ENCODE assay signal across 34 mouse cellular contexts in genomic region chr5:7102387-7102786, GRCm38 (mm10).
A peak's percentile ranks its signal among the peaks of the same experiment; 100 is the strongest.
DNase-seq lines count a peak whose midpoint lies in the region; ATAC-seq and TF ChIP-seq lines count a peak whose summit lies in the region.
"Had no signal": no experiment of that assay in that cellular context is flagged by ENCODE, and none has a peak within 500 bp of the region (broad histone marks: within the 10 kb centered on the region; RNA-seq: fewer than 3 reads in every experiment).

No protein-coding gene starts in this region.

- H3K4me3 ChIP-seq in embryonic facial prominence, embryonic 11.5 days (ENCODE audit: low read depth, low read length) = no peak overlapping the region
- no peak overlapping the region for H3K4me3 ChIP-seq in embryonic facial prominence, embryonic 10.5 days
- H3K4me3 ChIP-seq: embryonic facial prominence, embryonic 15.5 days; forebrain, embryonic 13.5 days; gastrocnemius, adult 2 months; heart, embryonic 12.5 days; hindbrain, embryonic 13.5 days; liver, embryonic 13.5 days; megakaryocyte, embryonic 14.5 days; midbrain, embryonic 13.5 days; neural tube, embryonic 15.5 days; stomach, embryonic 15.5 days had no signal

- H3K4me1 ChIP-seq in embryonic facial prominence, embryonic 11.5 days (ENCODE audit: control insufficient read depth, insufficient read depth, low read length) = no peaks in the 10 kb centered on the region
- no peaks in the 10 kb centered on the region for H3K4me1 ChIP-seq in embryonic facial prominence, embryonic 10.5 days
- H3K4me1 ChIP-seq: embryonic facial prominence, embryonic 15.5 days; forebrain, embryonic 13.5 days; heart, embryonic 12.5 days; hindbrain, embryonic 13.5 days; liver, embryonic 13.5 days; megakaryocyte, embryonic 14.5 days; midbrain, embryonic 13.5 days; neural tube, embryonic 15.5 days; stomach, embryonic 15.5 days had no signal

- H3K4me2 ChIP-seq in embryonic facial prominence, embryonic 11.5 days (ENCODE audit: low read depth, low read length) = no peak overlapping the region
- H3K4me2 ChIP-seq: embryonic facial prominence, embryonic 15.5 days; forebrain, embryonic 13.5 days; heart, embryonic 12.5 days; hindbrain, embryonic 13.5 days; liver, embryonic 13.5 days; midbrain, embryonic 13.5 days; neural tube, embryonic 15.5 days; stomach, embryonic 15.5 days had no signal

- ATAC-seq in embryonic facial prominence, embryonic 11.5 days (replicated peaks; ENCODE audit: insufficient number of reproducible peaks, low FRiP score, low TSS enrichment, low read depth) = no peak
- ATAC-seq: forebrain, embryonic 13.5 days; intestine, embryonic 16.5 days; lung, postnatal 0 days; midbrain, embryonic 13.5 days had no signal

- DNase-seq in embryonic facial prominence, embryonic 11.5 days (ENCODE audit: low spot score) = peak; percentile 74
- DNase-seq in embryonic facial prominence, embryonic 10.5 days (ENCODE audit: low spot score) = no peak
- DNase-seq in left cerebral cortex, adult 11 months (ENCODE audit: low spot score) = peak; percentile 4
- DNase-seq in left cerebral cortex, postnatal 4 days = no peak
- DNase-seq in brain, embryonic 14.5 days (ENCODE audit: low read depth) = peak; percentile 46
- DNase-seq in telencephalon, adult 2 months (ENCODE audit: low read depth, low spot score) = peak; percentile 44
- no peak for DNase-seq in urinary bladder, postnatal 25 days (ENCODE audit: low spot score)
- DNase-seq: adrenal gland, adult 8-10 months; cerebellum, adult 11 months; cerebellum, postnatal 10 days; gastrocnemius, adult 2 months; gastrocnemius, postnatal 36 days; heart, adult 18-20 months; heart, postnatal 4 days; kidney, adult 8-10 months; kidney, postnatal 4 days; liver, embryonic 13.5 days; lung, adult 18-20 months; lung, postnatal 4 days; retina, postnatal 1 day; right cerebral cortex, postnatal 14 days; thymus, postnatal 14 days had no signal

- intact Hi-C loops in left cerebral cortex, postnatal 4 days (cut with DNase I) = no loop called here

- no peak for TF ChIP-seq POLR2A in brain, embryonic 14.5 days (IDR thresholded peaks at IDR 0.05; ENCODE audit: borderline replicate concordance, extremely low read depth, insufficient read depth, insufficient read length, poor library complexity, severe bottlenecking)

- H3K9ac ChIP-seq in embryonic facial prominence, embryonic 11.5 days (replicated peaks; ENCODE audit: low read length) = no peak overlapping the region
- H3K9ac ChIP-seq: embryonic facial prominence, embryonic 15.5 days; forebrain, embryonic 13.5 days; heart, embryonic 12.5 days; hindbrain, embryonic 13.5 days; liver, embryonic 13.5 days; midbrain, embryonic 13.5 days; neural tube, embryonic 15.5 days; stomach, embryonic 15.5 days had no signal

- no peak overlapping the region for H3K27ac ChIP-seq in embryonic facial prominence, embryonic 11.5 days (replicated peaks; ENCODE audit: low read depth, low read length)
- H3K27ac ChIP-seq in embryonic facial prominence, embryonic 10.5 days (replicated peaks) = no peak overlapping the region
- H3K27ac ChIP-seq: embryonic facial prominence, embryonic 15.5 days; forebrain, embryonic 13.5 days; gastrocnemius, adult 2 months; hindbrain, embryonic 13.5 days; kidney, postnatal 0 days; liver, embryonic 13.5 days; midbrain, embryonic 13.5 days; neural tube, embryonic 15.5 days; stomach, embryonic 15.5 days had no signal

- TF ChIP-seq CTCF in brain, embryonic 14.5 days (IDR thresholded peaks at IDR 0.05; ENCODE audit: borderline replicate concordance, extremely low read depth, insufficient read depth, insufficient read length) = no peak

- H3K9me3 ChIP-seq in embryonic facial prominence, embryonic 11.5 days (replicated peaks; ENCODE audit: control insufficient read depth, low read length) = no peaks in the 10 kb centered on the region
- no peaks in the 10 kb centered on the region for H3K9me3 ChIP-seq in embryonic facial prominence, embryonic 10.5 days
- H3K9me3 ChIP-seq: embryonic facial prominence, embryonic 15.5 days; forebrain, embryonic 13.5 days; G1E; heart, embryonic 12.5 days; hindbrain, embryonic 13.5 days; liver, embryonic 13.5 days; megakaryocyte, embryonic 14.5 days; midbrain, embryonic 13.5 days; neural tube, embryonic 15.5 days; stomach, embryonic 15.5 days had no signal

- WGBS in embryonic facial prominence, embryonic 11.5 days = 24% methylated on average over 2 of the region's 2 CpGs
- WGBS in embryonic facial prominence, embryonic 10.5 days = 47% methylated on average over 2 of the region's 2 CpGs

- no peaks in the 10 kb centered on the region for H3K27me3 ChIP-seq in embryonic facial prominence, embryonic 11.5 days (ENCODE audit: control insufficient read depth, insufficient read depth, low read length)
- H3K27me3 ChIP-seq in embryonic facial prominence, embryonic 10.5 days (replicated peaks; ENCODE audit: low read depth, poor library complexity, severe bottlenecking) = no peaks in the 10 kb centered on the region
- H3K27me3 ChIP-seq: embryonic facial prominence, embryonic 15.5 days; forebrain, embryonic 13.5 days; heart, embryonic 12.5 days; hindbrain, embryonic 13.5 days; liver, embryonic 13.5 days; megakaryocyte, embryonic 14.5 days; midbrain, embryonic 13.5 days; neural tube, embryonic 15.5 days; stomach, embryonic 15.5 days had no signal

- no peaks in the 10 kb centered on the region for H3K36me3 ChIP-seq in embryonic facial prominence, embryonic 11.5 days (replicated peaks; ENCODE audit: control insufficient read depth, insufficient read depth, low read depth, low read length)
- no peaks in the 10 kb centered on the region for H3K36me3 ChIP-seq in embryonic facial prominence, embryonic 10.5 days (replicated peaks)
- H3K36me3 ChIP-seq: embryonic facial prominence, embryonic 15.5 days; G1E; heart, embryonic 12.5 days; hindbrain, embryonic 13.5 days; liver, embryonic 13.5 days; midbrain, embryonic 13.5 days; neural tube, embryonic 15.5 days; stomach, embryonic 15.5 days had no signal

Comparison
In these comparisons a context has a peak if more than half of its experiments do, and no peak if none do; other contexts are left out.
1. DNase-seq: peak in embryonic facial prominence, embryonic 11.5 days (single experiment), left cerebral cortex, adult 11 months (single experiment), brain, embryonic 14.5 days (single experiment) and telencephalon, adult 2 months (single experiment); none in embryonic facial prominence, embryonic 10.5 days (single experiment), left cerebral cortex, postnatal 4 days (single experiment) and urinary bladder, postnatal 25 days (single experiment).